Mouse (Mus musculus) C2C12 (cell line): ENCODE data around the gene Cib3.

ENCODE experiments used
- CEBPB ChIP-seq: IDR thresholded peaks from one replicate; pipeline ENCODE4 v1.6.1; 2011; ENCODE audit warnings: low read depth, mild to moderate bottlenecking, control low read depth, moderate library complexity
- CTCF ChIP-seq: IDR thresholded peaks from one replicate; pipeline ENCODE4 v1.5.1; 2011; ENCODE audit not compliant: control insufficient read depth, insufficient read depth, insufficient read length
- MAX ChIP-seq: IDR thresholded peaks from one replicate; pipeline ENCODE4 v1.6.1; 2011; ENCODE audit warnings: mild to moderate bottlenecking, control low read depth
- MYOD1 ChIP-seq: IDR thresholded peaks from one replicate; pipeline ENCODE4 v1.6.1; 2011; ENCODE audit warnings: low read depth; ENCODE audit not compliant: control insufficient read depth, insufficient read length
- USF1 ChIP-seq: IDR thresholded peaks from one replicate; pipeline ENCODE4 v1.6.1; 2011; ENCODE audit warnings: low read depth, mild to moderate bottlenecking, control low read depth, moderate library complexity

- TF ChIP-seq CTCF (no peak), MAX (no peak), USF1 (no peak), MYOD1 (no peak), CEBPB (no peak)
Observed at GRCm38 (mm10) chr8:72257902-72258238, 45.2 kb upstream of the Cib3 start.
